Mouse (Mus musculus): ENCODE data around the gene a.
"Not testable (repeated sequence)": the region's sequence is repeated elsewhere in the genome, so short reads cannot be mapped to it uniquely, and the experiment has no call there.

The a gene

DNA sequence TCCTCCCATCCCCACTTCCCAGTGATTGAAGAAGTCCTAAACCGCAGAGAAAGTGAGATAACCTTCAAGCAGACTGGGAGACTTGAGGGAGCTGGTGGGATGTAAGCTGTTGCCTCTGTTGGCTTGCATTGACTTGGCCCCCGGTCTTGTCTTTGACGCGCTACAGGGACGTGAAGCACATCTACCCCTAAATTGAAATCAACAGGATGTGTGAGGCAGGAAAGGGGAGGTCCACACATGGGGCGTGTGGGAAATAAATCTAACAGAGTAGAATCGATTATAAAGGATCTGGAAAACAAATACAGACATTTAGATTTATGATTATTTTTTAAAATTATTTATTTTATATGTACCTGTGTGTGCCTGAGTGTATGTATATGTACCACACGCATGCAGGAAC lies 200.2 kb downstream of the a start:
- peak; percentile 58 for DNase-seq (ENCODE audit: low read depth)

DNA sequence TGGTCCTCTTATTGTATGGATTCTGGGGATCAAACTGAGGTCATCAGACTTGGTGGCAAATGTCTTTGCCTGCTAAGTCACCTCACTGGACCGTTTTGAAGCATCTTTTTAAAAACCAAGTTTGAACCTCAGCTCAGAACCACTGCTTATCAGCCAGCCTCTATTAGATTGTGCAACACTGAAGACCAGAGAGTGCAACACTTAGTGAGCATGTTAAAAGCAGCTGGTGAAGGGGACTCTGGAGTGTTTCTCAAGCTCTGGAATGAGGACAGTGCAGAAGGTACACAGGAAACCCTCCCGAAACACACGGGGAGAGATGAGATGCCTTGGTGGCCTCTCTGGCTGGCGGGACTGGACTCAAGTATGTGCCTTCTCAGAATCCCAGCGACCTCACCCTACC lies 200.9 kb downstream of the a start:
- no peak for DNase-seq (ENCODE audit: low read depth)

DNA sequence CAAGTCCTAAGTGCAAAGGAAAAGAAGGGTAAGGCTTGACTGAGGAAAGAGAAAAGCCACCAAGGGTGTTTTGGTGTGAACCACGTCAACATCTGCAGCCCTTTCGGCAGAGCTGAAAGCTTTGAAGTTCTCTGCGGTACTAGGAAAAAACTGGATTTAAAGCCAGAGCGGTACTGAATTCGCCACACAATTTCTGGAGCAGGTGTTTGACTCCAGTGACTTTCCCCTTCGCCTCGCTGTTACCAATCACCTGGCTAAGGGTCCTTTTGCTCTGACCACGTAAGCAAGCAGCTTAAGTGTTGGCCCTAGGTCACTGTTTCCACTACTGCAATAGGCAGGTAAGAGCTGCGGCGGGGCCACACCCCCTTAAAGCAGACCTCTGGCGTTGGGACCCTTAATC lies 214.3 kb downstream of the a start:
- no peak for DNase-seq (ENCODE audit: low read depth)

DNA sequence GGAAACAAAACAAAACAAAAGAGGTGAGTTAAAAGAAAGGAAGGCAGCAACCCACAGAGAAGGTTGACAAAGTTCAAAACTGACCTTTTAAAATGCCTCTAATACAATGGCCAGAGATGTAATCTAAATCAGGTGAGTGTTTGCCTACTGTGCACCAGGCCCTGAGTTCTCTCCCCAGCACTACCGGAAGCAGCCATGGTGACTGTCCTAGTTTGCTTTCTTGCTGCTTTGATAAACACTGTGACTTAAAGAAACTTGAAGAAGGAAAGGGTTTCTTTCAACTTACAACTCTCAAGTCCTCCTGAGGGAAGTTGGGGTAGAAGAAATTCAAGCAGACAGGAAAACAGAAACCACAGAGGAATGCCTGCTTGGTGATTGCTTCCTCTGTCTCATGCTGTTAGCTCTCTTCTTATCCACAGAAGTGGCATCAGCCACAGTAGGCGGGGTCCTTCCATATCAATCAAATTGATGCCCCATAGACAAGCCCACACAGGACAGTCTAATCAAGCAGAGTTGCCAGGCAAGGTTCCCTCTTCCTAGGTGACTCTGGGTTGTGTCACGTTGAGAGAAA lies 220.0 kb downstream of the a start:
- peak; percentile 20 for DNase-seq (ENCODE audit: low read depth)

DNA sequence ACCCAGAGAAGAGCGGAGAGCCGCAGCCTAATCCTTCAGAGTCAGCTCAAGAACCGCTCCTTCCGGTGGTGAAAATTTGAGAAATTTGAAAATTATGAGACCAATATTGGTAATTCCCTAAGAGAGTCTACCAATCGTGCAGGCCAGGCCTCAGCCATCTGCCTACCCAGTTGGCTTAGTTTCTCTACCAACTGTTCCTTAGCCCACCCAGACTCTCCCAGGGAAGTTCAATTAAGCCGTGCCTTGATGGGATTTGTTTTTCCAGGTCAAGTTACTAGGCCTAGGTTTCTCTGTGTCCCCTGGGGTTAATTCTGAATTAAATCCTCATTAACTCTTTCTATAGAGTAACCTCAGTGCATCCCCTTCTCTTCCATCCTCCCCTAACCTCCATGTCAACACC lies 221.8 kb downstream of the a start:
- no peak for DNase-seq (ENCODE audit: low read depth)

DNA sequence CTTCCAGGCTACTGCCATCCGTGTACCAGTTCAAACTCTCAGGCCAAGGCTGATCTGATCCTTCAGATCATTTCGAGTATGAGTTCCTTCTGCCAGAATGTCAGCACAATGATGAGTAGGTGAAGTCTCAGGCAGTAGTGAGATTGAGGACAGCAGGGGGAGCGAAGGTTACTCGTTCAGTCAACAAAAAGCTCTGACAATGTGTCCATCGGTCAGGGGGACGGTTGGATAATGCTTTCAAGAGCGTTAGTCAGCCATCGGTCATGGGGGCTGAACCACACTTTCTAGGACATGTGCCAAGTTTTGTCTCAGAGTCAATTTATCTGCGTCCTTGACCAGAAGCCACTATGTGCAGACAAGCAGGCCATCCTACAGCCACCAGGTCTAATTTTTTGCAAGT lies 225.5 kb downstream of the a start:
- DNase-seq (ENCODE audit: low read depth): not testable (repeated sequence)

DNA sequence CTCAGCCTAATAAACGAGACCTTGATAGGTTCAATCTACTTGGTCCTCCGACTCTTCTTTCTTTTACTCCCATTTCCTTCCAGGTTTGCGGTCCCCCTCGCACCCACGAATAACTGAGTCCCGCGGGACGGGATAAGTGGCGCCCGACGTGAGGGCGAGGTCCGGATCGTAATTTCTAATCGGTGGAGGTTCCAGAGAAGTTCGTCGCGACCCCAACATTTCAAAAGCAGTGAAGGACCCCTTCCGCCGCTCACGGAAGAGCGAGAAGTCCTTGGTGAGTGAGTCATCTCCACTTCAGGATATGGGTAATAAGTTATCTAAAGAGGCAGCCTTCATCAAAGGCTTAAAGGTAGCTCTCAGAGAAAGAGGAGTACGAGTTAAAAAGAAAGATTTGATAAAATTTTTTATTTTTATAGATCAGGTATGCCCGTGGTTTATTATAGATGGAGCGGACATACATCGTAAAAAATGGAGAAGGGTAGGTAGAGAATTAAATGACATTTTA lies 227.1 kb downstream of the a start, which contains the start of gene Gm14226:
Gene Gm14226, plus strand, starts transcription at position 16 of the 505 bp plus-strand sequence.
- peak; percentile 43 for DNase-seq (ENCODE audit: low read depth)

DNA sequence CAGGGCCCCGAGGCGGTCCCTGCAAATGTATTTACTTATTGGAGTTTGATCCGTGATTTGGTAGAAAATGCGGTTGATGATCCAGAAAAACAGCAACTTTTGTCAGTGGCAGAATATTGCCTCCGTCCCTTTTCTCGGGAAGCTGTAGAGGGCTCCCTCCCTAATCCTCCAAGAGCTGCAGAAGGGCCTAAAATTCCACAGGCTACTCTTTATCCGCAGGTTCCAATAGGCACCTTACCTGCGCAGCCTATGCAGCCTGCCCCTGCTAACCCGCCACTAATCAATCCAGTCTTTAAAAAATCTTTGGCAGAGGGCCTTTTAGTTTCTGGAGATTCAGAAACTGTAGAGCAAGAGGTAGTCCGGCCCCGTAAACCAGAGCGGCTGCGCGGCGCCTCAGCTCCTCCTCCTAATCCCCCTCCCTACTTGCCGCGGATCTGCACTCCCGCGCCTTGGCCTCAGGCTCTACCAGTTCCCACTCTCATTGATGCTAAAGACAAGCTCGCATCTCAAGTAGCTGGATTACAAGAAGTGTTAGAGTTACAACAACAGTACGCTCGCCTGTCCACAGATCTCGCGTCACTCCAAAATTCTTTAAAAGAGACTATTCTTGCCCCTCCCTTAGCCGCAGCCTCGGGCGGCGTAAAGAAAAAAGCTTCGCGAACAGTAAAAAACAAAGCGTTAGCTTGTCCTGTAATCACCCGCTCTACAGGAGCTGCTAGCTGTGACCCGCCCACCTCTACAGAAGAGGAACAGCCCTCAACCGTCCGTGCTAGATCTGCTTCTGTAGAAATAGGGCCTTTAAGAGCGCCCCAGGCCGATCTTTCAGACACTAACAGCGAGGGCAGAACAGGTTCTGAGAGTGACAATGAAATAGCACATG lies 227.8 kb downstream of the a start:
- peak; percentile 86 for DNase-seq (ENCODE audit: low read depth)

DNA sequence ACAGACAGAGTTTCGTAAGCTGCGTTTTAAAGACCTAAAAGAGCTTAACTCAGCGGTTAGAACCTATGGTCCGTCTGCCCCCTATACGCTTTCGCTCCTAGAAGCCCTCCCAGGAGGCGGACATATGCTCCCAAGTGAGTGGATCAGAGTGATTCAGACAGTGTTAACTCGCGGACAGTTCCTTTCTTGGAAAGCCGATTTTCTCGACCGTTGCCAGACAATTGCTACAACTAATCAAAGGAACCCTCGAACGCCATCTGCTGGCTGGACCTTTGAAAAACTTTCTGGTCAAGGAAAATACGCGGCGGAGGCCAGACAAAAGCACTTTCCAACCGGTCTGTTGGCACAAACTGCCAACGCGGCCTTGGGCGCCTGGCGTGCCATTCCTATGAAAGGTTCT lies 228.5 kb downstream of the a start:
- DNase-seq (ENCODE audit: low read depth): peak; percentile 93

DNA sequence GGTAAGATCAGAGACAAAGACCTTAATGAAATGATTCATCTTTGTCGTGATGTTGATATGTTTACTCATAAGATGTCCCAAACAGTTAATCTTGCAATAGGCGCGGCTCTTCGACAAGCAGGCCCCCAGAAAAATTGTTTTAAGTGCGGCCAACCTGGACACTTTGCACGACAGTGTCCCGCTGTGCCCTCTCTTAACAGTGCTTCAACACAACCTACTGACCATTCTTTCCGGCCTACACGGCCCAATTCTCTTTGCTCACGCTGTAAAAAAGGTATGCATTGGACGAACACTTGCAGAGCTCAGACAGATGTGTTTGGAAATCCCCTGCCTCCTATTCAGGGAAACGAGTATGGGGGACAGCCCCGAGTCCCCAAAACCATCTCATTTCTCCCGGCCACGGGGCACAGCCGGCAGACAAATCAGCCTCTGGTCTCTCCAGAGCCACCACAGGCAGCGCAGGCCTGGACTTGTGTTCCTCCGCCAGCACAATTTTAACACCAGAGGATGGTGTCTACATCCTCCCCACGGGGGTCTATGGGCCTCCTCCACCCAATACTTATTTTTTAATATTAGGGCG lies 229.1 kb downstream of the a start:
- DNase-seq (ENCODE audit: low read depth): not testable (repeated sequence)

DNA sequence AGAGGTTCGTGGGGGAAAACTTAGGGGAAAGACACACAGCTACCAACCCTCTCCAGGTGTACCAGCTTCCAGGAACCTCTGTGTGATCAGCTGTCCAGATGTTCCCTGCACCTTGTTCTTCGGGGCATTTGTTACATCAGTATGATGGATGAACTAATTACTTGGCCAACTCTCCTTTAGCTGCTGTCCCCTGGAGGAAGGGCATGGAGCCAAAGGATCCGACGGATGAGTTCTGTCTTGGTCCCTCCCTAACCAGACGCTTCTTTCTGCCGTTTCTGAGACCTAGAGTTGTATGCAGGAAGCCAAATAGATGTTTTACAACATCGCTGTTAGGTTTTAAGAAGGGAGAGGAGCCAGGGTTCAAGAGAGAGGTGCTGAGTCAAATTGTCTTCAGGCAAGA lies 239.6 kb downstream of the a start:
- no peak for DNase-seq (ENCODE audit: low read depth)

DNA sequence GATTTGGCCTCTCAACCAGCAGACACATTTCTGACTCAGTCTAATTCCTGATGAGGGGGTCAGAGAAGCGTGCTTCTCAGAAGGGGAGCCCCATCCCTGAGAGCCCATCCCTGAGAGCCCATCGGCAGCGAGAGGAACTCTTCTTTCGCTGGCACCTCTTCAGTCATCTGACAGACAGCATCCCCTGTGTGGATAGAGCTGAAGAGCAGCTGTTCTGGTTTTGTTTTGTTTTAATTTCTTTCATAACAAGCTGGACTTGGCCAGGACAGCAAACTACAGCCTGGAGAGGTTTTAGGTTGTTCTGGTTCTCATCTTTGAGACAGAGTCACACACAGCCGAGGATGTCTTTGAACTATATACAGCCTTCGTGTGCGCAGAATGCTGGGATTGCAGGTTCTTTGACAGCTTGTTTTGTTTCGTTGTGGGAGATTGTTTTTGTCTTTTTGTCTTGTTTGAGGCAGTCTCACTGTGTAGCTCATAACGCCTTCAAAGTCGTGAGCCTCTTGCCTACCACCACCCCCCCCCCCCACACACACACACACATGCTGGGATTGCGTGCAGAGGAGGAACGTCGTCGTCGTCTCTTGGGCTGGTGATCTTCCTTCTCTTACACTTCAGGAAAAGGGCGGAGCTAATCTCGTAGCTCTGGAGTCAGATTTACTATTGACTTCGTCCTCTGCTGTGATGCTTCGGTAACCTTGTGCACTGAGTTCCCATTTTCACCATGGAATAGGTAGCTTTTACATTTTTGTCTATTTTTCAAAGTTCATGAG lies 241.9 kb downstream of the a start:
- peak; percentile 47 for DNase-seq (ENCODE audit: low read depth)

DNA sequence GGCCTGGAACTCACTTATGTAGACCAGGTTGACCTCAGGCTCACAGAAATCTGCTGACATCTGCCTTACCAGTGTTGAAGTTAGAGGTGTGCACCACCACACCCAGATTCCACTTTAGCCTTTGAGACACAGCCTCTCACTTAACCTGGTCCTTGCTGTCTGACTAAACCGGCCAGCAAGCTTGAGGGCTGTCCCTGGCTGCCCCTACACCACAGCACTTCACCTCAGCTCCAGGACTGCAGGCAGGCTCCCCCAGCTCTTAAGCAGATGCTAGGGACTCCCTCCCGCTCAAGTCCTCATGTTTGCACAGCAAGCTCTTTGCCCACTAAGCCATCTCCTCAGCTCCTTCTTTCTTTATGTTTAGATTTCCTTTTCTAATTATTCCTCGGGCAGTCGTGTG lies 248.8 kb downstream of the a start:
- no peak for DNase-seq (ENCODE audit: low read depth)

DNA sequence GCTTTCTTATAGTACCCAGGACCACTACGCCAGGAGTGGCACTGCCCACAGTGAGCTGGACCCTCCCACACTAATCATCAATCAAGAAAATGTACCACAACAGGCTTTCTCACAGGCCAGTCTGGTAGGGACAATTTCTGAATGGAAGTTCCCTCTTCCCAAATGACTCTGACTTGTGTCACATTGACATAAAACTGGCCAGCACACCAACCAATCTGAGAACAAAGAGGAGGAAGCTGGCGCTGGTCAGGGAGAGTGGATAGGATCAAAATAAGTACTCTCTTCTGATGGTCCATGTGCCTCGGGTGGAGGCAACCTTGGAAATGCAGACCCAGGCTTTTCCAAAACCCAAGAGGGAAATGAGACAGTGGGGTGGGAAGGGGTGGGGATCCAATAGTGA lies 253.3 kb downstream of the a start:
- DNase-seq (ENCODE audit: low read depth): no peak

DNA sequence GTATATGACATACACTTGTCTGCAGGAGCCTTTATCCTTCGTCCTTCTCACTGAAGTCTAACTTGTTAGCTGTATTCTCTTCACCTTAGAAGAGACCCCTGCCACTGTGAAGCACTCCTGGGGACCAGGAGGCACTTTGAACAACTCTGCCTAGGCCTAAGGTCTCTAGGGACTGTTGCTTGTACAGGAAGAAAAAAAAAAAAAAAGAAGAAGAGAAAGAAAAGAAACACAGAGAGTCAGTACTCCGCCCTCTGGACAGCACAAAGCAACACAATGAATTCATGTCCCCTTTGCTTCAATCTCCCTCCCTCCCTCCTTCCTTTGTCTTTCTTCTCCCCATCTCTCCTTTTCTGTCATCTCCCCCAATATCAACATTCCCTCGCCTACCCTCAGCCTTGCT lies 253.9 kb downstream of the a start:
- DNase-seq (ENCODE audit: low read depth): no peak

DNA sequence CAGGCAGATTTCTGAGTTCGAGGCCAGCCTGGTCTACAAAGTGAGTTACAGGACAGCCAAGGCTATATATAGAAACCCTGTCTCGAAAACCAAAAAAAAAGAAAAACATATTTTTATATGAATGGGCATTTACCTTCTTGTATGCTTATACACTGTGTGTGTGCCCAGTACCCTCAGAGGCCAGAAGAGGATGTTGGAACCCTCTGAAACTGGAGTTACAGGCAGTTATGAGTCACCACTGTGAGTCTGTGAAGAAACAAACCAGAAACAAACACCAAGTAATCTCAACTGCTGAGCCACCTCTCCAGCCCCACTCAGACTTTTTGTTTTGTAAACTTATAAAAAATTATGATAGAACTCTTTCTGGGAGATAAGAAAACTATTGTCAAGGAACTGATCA lies 255.6 kb downstream of the a start:
- peak; percentile 72 for DNase-seq (ENCODE audit: low read depth)

DNA sequence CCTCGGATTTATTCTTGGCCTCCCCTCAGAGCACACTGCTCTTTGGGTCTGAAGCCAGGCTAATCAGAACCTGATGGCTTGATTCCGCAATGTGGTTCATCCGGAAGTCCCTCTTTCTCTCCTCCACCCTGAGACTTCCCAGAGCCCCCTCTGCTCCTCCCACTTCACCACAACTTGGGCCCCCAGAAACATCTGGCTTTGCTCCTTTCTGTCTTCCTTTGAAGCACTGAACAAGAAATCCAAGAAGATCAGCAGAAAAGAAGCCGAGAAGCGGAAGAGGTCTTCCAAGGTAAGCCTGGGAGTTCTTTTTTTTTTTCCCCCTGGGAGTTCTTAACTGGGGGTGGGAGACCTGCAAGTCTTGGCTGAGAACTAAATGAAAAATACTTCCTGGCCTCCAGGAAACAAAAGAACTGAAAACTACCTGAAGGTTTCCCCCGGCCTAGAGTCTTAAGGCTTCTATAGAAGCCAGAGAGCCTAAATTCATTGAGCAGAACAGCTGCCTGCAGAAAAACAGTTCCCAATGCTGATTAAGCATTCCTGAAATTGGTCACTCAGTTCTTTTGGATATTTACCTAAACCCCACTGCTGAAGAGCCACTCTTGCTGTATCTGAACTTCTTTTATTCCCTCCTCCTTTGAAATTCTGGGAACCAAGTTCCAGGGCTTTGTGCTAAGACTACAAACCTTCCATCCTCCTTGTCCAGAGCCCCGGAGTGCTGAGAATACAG lies 256.4 kb downstream of the a start:
- DNase-seq (ENCODE audit: low read depth): peak; percentile 47

DNA sequence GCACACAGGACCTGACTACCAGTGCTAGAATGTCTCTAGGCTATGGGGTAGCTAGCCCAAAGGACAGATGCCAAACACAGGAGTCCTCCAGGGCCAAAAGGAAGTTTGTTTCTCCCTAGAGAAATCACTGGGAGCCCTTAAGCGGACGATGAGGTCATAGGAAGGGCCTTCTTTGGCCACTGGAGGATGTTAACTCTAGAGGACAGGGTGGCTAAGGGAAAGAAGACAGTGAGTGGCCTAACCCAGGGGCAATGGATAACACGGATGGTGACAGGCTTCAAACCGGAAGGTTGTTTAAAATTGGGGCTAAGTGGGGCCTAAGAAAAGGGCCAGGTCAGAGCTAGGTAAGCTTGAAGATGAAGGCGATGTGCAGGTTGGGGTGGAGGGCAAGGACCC lies 258.9 kb downstream of the a start:
- no peak for DNase-seq (ENCODE audit: low read depth)

DNA sequence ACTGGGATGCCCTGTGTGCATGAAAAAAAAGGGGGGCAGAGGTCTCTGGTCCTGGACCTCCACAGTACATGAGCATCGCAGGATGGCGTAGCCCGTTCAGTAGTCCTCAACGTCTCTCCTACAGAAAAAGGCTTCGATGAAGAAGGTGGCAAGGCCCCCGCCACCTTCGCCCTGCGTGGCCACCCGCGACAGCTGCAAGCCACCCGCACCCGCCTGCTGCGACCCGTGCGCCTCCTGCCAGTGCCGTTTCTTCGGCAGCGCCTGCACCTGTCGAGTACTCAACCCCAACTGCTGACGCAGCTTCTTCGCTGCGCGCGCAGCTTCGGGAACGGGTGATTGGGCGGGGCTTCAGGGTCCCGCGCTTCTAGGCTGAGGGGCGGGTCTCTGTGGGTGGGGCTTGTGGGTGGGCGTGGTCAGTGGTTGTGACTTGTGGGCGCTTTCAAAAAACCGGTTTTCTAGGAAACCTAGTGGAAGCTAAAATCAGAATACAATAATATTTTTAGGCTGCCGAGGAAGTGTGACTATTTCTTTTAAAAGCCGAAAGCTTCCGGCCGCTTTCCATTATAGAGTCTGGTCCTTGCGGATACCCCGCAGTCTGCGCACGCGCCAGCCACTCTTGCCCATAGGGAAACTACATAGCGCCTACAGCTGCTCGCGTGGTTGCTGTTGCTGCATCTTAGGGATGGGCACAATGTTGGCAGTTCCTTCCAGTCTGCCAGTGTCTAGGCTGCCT lies 259.5 kb downstream of the a start:
- peak; percentile 99 for DNase-seq (ENCODE audit: low read depth)

DNA sequence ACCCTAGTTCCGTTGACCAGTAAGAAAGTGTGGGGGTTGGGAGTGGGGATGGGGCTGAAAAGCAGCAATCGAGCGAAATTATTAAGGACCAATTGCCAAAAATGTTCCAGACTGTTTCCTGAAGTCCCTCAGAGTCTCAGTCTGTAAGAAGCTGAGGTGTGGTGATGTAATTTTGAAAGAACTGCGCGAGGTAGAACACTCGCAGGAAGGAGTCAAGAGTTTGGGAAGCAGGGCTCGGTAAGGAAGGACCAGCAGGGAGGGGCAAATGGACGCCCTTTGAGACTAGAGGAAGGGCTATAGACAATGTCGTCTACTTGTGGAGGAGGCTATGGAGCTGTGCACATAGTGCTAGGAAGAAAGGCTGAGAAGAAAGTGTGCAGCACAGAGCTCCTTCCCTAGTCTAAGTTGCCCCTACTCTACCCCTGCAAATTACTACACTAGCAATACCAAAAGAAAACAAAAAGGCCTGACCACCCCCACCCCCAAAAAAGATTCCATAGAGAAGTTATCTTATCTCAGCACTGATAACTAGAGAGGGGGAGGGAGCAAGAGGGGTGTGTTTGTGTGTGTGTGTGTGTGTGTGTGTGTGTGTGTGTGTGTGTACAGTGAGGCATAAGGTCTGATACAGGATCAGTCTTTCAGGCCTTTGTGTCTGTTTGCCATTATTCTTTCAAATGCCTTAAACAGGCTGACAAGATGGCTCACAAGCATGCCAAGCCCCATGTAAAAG lies 260.6 kb downstream of the a start:
- no peak for DNase-seq (ENCODE audit: low read depth)

All from induced T-regulatory cell, adult 2 months (primary cell).